Mouse (Mus musculus) MEL (cell line): ENCODE measurements at regions not wholly inside any gene's neighbourhood (a gene's known extent, or its start where the extent isn't known, plus 50 kb on each side); places are given as distances from the start of the nearest gene placed in this dataset.

ENCODE experiments used
- DNase-seq: peaks from one replicate; pipeline ENCODE4 v3.0.0; 2011; ENCODE audit warnings: low read depth, low spot score
- H3K27ac ChIP-seq: 2 replicates; pipeline ENCODE4 v1.5.1; 2012; ENCODE audit warnings: low read depth, mild to moderate bottlenecking, control low read depth, low read length, moderate library complexity; ENCODE audit not compliant: control insufficient read depth
- H3K27me3 ChIP-seq, 2 experiments: fragments of 150-350 bp in 1 of 2; sonication (generic) in 1 of 2; 2 replicates each; pipeline ENCODE4 v1.6.1; 2012; ENCODE audit warnings: low read length in 2 of 2, mild to moderate bottlenecking in 2 of 2, improper control_type of control experiment in 1 of 2, moderate library complexity in 1 of 2; ENCODE audit not compliant: insufficient read depth in 2 of 2, control insufficient read depth in 1 of 2
- H3K36me3 ChIP-seq, 2 experiments: 2 replicates each; pipeline ENCODE4 v1.6.1; 2012 to 2014; ENCODE audit warnings: low read length in 2 of 2, improper control_type of control experiment in 1 of 2, inconsistent platforms in 1 of 2, mild to moderate bottlenecking in 1 of 2; ENCODE audit not compliant: insufficient read depth in 2 of 2, control insufficient read depth in 1 of 2
- H3K4me1 ChIP-seq, 2 experiments: fragments of 150-350 bp in 1 of 2; sonication (generic) in 1 of 2; 2 replicates each; pipeline ENCODE4 v1.6.1; 2012; ENCODE audit warnings: low read length in 2 of 2, improper control_type of control experiment in 1 of 2, mild to moderate bottlenecking in 1 of 2; ENCODE audit not compliant: insufficient read depth in 2 of 2, control insufficient read depth in 1 of 2
- H3K4me3 ChIP-seq, 2 experiments: fragments of 150-350 bp in 1 of 2; sonication (generic) in 1 of 2; 2 replicates each; pipeline ENCODE4 v1.5.1; 2012; ENCODE audit warnings: low read depth in 2 of 2, low read length in 2 of 2, mild to moderate bottlenecking in 2 of 2, moderate library complexity in 2 of 2, control low read depth in 1 of 2, improper control_type of control experiment in 1 of 2; ENCODE audit not compliant: control insufficient read depth in 1 of 2, insufficient read depth in 1 of 2
- H3K79me2 ChIP-seq: 2 replicates; pipeline ENCODE4 v1.6.1; 2012; ENCODE audit warnings: mild to moderate bottlenecking, low read length, moderate library complexity; ENCODE audit not compliant: control insufficient read depth, poor library complexity, insufficient read depth
- H3K9ac ChIP-seq: 2 replicates; pipeline ENCODE4 v1.6.1; 2012; ENCODE audit warnings: low read depth, mild to moderate bottlenecking, control low read depth, low read length, moderate library complexity; ENCODE audit not compliant: control insufficient read depth, poor library complexity, severe bottlenecking
- H3K9me3 ChIP-seq: fragments of 150-350 bp; sonication (generic); replicated peaks from 2 replicates; pipeline ENCODE4 v1.6.1; 2012; ENCODE audit warnings: mild to moderate bottlenecking, low read length, improper control_type of control experiment, moderate library complexity; ENCODE audit not compliant: insufficient read depth
- CHD1 ChIP-seq: IDR thresholded peaks from 2 replicates; pipeline ENCODE4 v1.6.1; 2012; ENCODE audit warnings: low read depth, mild to moderate bottlenecking, inconsistent platforms, low read length, improper control_type of control experiment
- CHD2 ChIP-seq: IDR thresholded peaks from 2 replicates; pipeline ENCODE4 v1.6.1; 2011; ENCODE audit warnings: low read length, improper control_type of control experiment
- CTCF ChIP-seq, 3 experiments: IDR thresholded peaks in 2 of 3; conservative IDR thresholded peaks in 1 of 3; 2 replicates each; pipeline ENCODE4 v1.5.1; 2011 to 2012; ENCODE audit warnings: low read length in 3 of 3, low read depth in 2 of 3, mild to moderate bottlenecking in 2 of 3, improper control_type of control experiment in 1 of 3, inconsistent platforms in 1 of 3, mixed read lengths in 1 of 3, moderate library complexity in 1 of 3; ENCODE audit not compliant: control insufficient read depth in 1 of 3, insufficient read depth in 1 of 3, poor library complexity in 1 of 3, severe bottlenecking in 1 of 3
- ELF1 ChIP-seq: IDR thresholded peaks from 2 replicates; pipeline ENCODE4 v1.6.1; 2014; ENCODE audit warnings: low read depth, mild to moderate bottlenecking, inconsistent platforms, low read length, improper control_type of control experiment, moderate library complexity
- EP300 ChIP-seq, 2 experiments: IDR thresholded peaks; 2 replicates each; pipeline ENCODE4 v1.6.1; 2011; ENCODE audit warnings: improper control_type of control experiment in 2 of 2, low read length in 2 of 2, low read depth in 1 of 2, mild to moderate bottlenecking in 1 of 2
- ETS1 ChIP-seq: IDR thresholded peaks from 2 replicates; pipeline ENCODE4 v1.6.1; 2012; ENCODE audit warnings: low read depth, mild to moderate bottlenecking, inconsistent platforms, low read length, improper control_type of control experiment, moderate library complexity
- HCFC1 ChIP-seq: IDR thresholded peaks from 2 replicates; pipeline ENCODE4 v1.6.1; 2012; ENCODE audit warnings: low read depth, mild to moderate bottlenecking, inconsistent platforms, low read length, improper control_type of control experiment, moderate library complexity
- MAFK ChIP-seq: IDR thresholded peaks from 2 replicates; pipeline ENCODE4 v1.6.1; 2011; ENCODE audit warnings: low read depth, mild to moderate bottlenecking, low read length, improper control_type of control experiment, borderline replicate concordance
- MAX ChIP-seq: IDR thresholded peaks from 2 replicates; pipeline ENCODE4 v1.6.1; 2011; ENCODE audit warnings: low read length, improper control_type of control experiment
- MAZ ChIP-seq: IDR thresholded peaks from 2 replicates; pipeline ENCODE4 v1.6.1; 2012; ENCODE audit warnings: low read depth, mild to moderate bottlenecking, inconsistent platforms, low read length, improper control_type of control experiment
- MEF2A ChIP-seq: IDR thresholded peaks from 2 replicates; pipeline ENCODE4 v1.6.1; 2014; ENCODE audit warnings: low read depth, mild to moderate bottlenecking, inconsistent platforms, low read length, improper control_type of control experiment; ENCODE audit not compliant: poor library complexity, insufficient replicate concordance, severe bottlenecking; ENCODE audit errors: extremely low read depth
- MYB ChIP-seq: IDR thresholded peaks from 2 replicates; pipeline ENCODE4 v1.6.1; 2011; ENCODE audit warnings: mild to moderate bottlenecking, low read depth, low read length, improper control_type of control experiment
- MYC ChIP-seq: IDR thresholded peaks from 2 replicates; pipeline ENCODE4 v1.6.1; 2011; ENCODE audit warnings: low read depth, mild to moderate bottlenecking, low read length, improper control_type of control experiment, moderate library complexity
- POLR2A ChIP-seq, 2 experiments: IDR thresholded peaks; 2 replicates each; pipeline ENCODE4 v1.6.1; 2011 to 2012; ENCODE audit warnings: low read length in 2 of 2, mild to moderate bottlenecking in 2 of 2, control low read depth in 1 of 2, improper control_type of control experiment in 1 of 2, low read depth in 1 of 2, moderate library complexity in 1 of 2; ENCODE audit not compliant: control insufficient read depth in 1 of 2, insufficient read depth in 1 of 2, poor library complexity in 1 of 2
- POLR2AphosphoS2 ChIP-seq: IDR thresholded peaks from 2 replicates; pipeline ENCODE4 v1.6.1; 2011; ENCODE audit warnings: low read length, improper control_type of control experiment
- RAD21 ChIP-seq: IDR thresholded peaks from 2 replicates; pipeline ENCODE4 v1.6.1; 2011; ENCODE audit warnings: mild to moderate bottlenecking, low read depth, low read length, improper control_type of control experiment
- RCOR1 ChIP-seq: IDR thresholded peaks from 2 replicates; pipeline ENCODE4 v1.6.1; 2012; ENCODE audit warnings: low read depth, mild to moderate bottlenecking, inconsistent platforms, low read length, improper control_type of control experiment
- SIN3A ChIP-seq: IDR thresholded peaks from 2 replicates; pipeline ENCODE4 v1.6.1; 2012; ENCODE audit warnings: low read length, improper control_type of control experiment, inconsistent platforms
- TAL1 ChIP-seq: IDR thresholded peaks from 2 replicates; pipeline ENCODE4 v1.6.1; 2012; ENCODE audit warnings: mild to moderate bottlenecking, inconsistent platforms, low read length, moderate library complexity, mixed read lengths
- TBP ChIP-seq: IDR thresholded peaks from 2 replicates; pipeline ENCODE4 v1.8.0; 2011; ENCODE audit warnings: low read depth, low read length, improper control_type of control experiment
- UBTF ChIP-seq: IDR thresholded peaks from 2 replicates; pipeline ENCODE4 v1.6.1; 2012; ENCODE audit warnings: low read depth, mild to moderate bottlenecking, inconsistent platforms, low read length, improper control_type of control experiment, moderate library complexity, borderline replicate concordance; ENCODE audit not compliant: insufficient read depth
- ZC3H11A ChIP-seq: IDR thresholded peaks from 2 replicates; pipeline ENCODE4 v1.6.1; 2012; ENCODE audit warnings: low read depth, mild to moderate bottlenecking, inconsistent platforms, low read length, improper control_type of control experiment
- ZKSCAN1 ChIP-seq: IDR thresholded peaks from 2 replicates; pipeline ENCODE4 v1.6.1; 2012; ENCODE audit warnings: low read depth, mild to moderate bottlenecking, inconsistent platforms, low read length, improper control_type of control experiment, moderate library complexity
- ZMIZ1 ChIP-seq: IDR thresholded peaks from 2 replicates; pipeline ENCODE4 v1.6.1; 2012; ENCODE audit warnings: low read depth, mild to moderate bottlenecking, inconsistent platforms, low read length, improper control_type of control experiment, moderate library complexity

DNA sequence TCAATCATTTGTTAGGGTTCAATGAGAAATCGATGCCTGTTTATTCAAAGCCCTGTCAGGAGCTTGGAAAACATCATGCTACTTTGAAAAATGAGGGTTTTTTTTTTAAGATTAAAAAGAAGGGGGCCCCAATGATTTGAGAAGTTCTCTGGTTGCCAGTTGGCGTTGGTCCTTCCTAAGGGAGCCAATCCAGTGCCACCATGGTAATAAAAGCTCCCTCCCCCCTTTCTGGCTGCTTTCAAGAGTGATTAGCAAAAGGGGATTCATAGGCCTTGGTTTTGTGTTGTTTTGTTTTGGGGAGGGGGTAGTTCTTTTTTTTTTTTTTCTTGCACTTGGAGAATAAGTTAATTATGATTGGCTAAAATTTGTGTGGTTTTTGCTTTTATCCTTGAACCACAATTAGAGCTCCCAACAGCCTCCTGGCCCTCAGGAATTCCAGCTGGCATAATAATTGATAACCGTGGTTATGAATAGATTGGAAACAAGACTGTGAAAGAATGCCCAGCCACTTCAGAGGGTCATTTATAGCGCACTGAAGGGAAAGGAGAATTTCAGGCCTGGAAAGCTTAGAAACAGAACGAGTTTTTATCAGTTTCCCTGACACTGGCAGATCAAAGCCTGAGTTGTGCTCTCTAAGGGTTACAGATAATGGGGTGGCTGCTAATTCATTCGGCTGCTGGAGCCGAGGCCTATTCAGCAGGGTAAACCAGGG, 266.0 kb downstream of the Fam49a start:
- Histone ChIP-seq H3K36me3 (no peaks in the 10 kb centered on the region), H3K27ac (no peak overlapping the region), H3K27me3 (no peaks in the 10 kb centered on the region), H3K79me2 (no peaks in the 10 kb centered on the region), H3K9ac (no peak overlapping the region), H3K4me1 (no peaks in the 10 kb centered on the region), H3K9me3 (no peaks in the 10 kb centered on the region), H3K4me3 (no peak overlapping the region)
- DNase-seq = no peak
- no peak for TF ChIP-seq UBTF
- TF ChIP-seq MAZ = no peak
- TF ChIP-seq RAD21 = no peak
- TF ChIP-seq POLR2A (IDR thresholded peaks at IDR 0.05; ENCODE audit: control insufficient read depth in 1 of 2, insufficient read depth in 1 of 2, low read depth in 1 of 2, low read length in 2 of 2, poor library complexity in 1 of 2) = no peak
- no peak for TF ChIP-seq ELF1
- TF ChIP-seq HCFC1 = no peak
- TF ChIP-seq SIN3A = no peak
- no peak for TF ChIP-seq MYB
- no peak for TF ChIP-seq POLR2AphosphoS2
- TF ChIP-seq CHD2 = no peak
- TF ChIP-seq ZKSCAN1 = no peak
- no peak for TF ChIP-seq MYC
- TF ChIP-seq MEF2A = no peak
- no peak for TF ChIP-seq RCOR1
- no peak for TF ChIP-seq CHD1
- no peak for TF ChIP-seq ZMIZ1
- TF ChIP-seq TBP = no peak

DNA sequence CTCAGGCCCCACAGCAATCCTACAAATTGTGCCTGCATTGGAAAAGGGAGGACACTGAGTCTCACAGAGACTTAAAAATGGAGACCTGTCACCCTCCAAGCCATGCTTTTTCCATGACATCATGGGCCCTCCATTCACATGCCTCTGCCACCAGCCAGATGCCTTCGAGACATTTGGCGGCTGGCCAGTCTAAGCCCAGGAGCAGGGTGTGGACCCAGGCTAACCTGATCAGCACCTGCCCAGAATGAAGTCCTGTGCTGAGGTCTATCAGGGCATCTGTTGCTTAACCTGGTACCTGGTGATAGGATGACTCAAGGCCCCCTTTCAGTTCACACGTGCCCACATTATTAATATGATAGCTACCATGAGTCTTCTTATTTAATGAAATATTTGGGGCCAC, 265.4 kb downstream of the Fam49a start:
- TF ChIP-seq ZKSCAN1 (no peak), TBP (no peak), MAFK (no peak), RCOR1 (no peak), EP300 (IDR thresholded peaks at IDR 0.05; ENCODE audit: low read depth in 1 of 2, low read length in 2 of 2) (no peak), HCFC1 (no peak), MAZ (no peak), TAL1 (no peak), POLR2AphosphoS2 (no peak), MEF2A (no peak), ZC3H11A (no peak), ETS1 (no peak), UBTF (no peak), MAX (no peak), CHD2 (no peak), CTCF (IDR thresholded peaks at IDR 0.05 in 2 of 3, conservative IDR thresholded peaks at IDR 0.05 in 1 of 3; ENCODE audit: control insufficient read depth in 1 of 3, insufficient read depth in 1 of 3, low read depth in 2 of 3, low read length in 3 of 3, poor library complexity in 1 of 3, severe bottlenecking in 1 of 3) (no peak), MYB (no peak)
- Histone ChIP-seq H3K27ac (no peak overlapping the region), H3K4me3 (no peak overlapping the region), H3K9me3 (no peaks in the 10 kb centered on the region), H3K36me3 (no peaks in the 10 kb centered on the region), H3K9ac (no peak overlapping the region), H3K27me3 (no peaks in the 10 kb centered on the region), H3K4me1 (no peaks in the 10 kb centered on the region), H3K79me2 (no peaks in the 10 kb centered on the region)
- DNase-seq = no peak
